Mouse (Mus musculus) neural tube, embryonic 12.5 days (tissue): ENCODE data around the gene Eri3. TPM values are rescaled to one million over a fixed set of nuclear protein-coding genes. Genes with fewer than 3 reads are reported as not detected.

ENCODE experiments used
- ATAC-seq: fragments of 200-750 bp; cut with Nextera tagmentation; 2 replicates; pipeline ENCODE4 v1.8.0; 2017; ENCODE audit warnings: low read depth, mild to moderate bottlenecking, moderate TSS enrichment, moderate library complexity; ENCODE audit not compliant: low FRiP score
- H3K27ac ChIP-seq: fragments of 300-500 bp; sonication (generic); 2 replicates; pipeline ENCODE4 v1.5.1; 2016
- H3K27me3 ChIP-seq: fragments of 300-500 bp; sonication (generic); replicated peaks from 2 replicates; pipeline ENCODE4 v1.6.1; 2016; ENCODE audit warnings: mild to moderate bottlenecking
- H3K36me3 ChIP-seq: fragments of 300-500 bp; sonication (generic); 2 replicates; pipeline ENCODE4 v1.6.1; 2016; ENCODE audit warnings: mild to moderate bottlenecking
- H3K4me1 ChIP-seq: fragments of 300-500 bp; sonication (generic); 2 replicates; pipeline ENCODE4 v1.6.1; 2016
- H3K4me2 ChIP-seq: fragments of 300-500 bp; sonication (generic); replicated peaks from 2 replicates; pipeline ENCODE4 v1.6.1; 2016; ENCODE audit warnings: mild to moderate bottlenecking
- H3K4me3 ChIP-seq: fragments of 300-500 bp; sonication (generic); 2 replicates; pipeline ENCODE4 v1.5.1; 2016
- H3K9ac ChIP-seq: fragments of 300-500 bp; sonication (generic); 2 replicates; pipeline ENCODE4 v1.6.1; 2016; ENCODE audit warnings: mild to moderate bottlenecking
- H3K9me3 ChIP-seq: fragments of 300-500 bp; sonication (generic); 2 replicates; pipeline ENCODE4 v1.6.1; 2016; ENCODE audit warnings: mild to moderate bottlenecking
- WGBS: fragments of 180-500 bp; shearing (Covaris S2); methylation state at CpG from one replicate; pipeline ENCODE4 v1.1.7; 2016; 5-methylcytosine and 5-hydroxymethylcytosine counted together
- polyA plus RNA-seq: library from polyadenylated mRNA; unstranded; fragments of >200 nt; fragmentation: Nextera tagmentation; extraction: Ambion mirVana; gene quantifications from 2 replicates; pipeline ENCODE4 v1.2.1, GENCODE M21; 2016

Eri3 gene
- polyA plus RNA-seq: 148 and 162 TPM in 2 replicates

GRCm38 (mm10) chr4:117550140-117550851 lies at the start of gene Eri3:
Gene Eri3 (plus strand): TSS chr4:117550365.
- H3K4me3 ChIP-seq: peak within 1 kb of the TSS; percentile 83
- no peaks in the 10 kb centered on the region for H3K9me3 ChIP-seq
- H3K9ac ChIP-seq: peak within 1 kb of the TSS; percentile 87
- H3K27me3 ChIP-seq: no peaks in the 10 kb centered on the region
- H3K4me2 ChIP-seq: peak within 1 kb of the TSS; percentile 90
- no peaks in the 10 kb centered on the region for H3K36me3 ChIP-seq
- peaks cover 15% of the 10 kb centered on the region for H3K4me1 ChIP-seq
- peak within 1 kb of the TSS; percentile 67 for H3K27ac ChIP-seq
- peak; percentile 99 for ATAC-seq
- WGBS: under 1% methylated on average over 53 of the region's 53 CpGs

GRCm38 (mm10) chr4:117518246-117518645 lies 31.9 kb upstream of the Eri3 start:
- Histone ChIP-seq H3K27ac (no peak overlapping the region), H3K9ac (no peak overlapping the region), H3K4me1 (no peaks in the 10 kb centered on the region), H3K9me3 (no peaks in the 10 kb centered on the region), H3K36me3 (no peaks in the 10 kb centered on the region), H3K4me3 (no peak overlapping the region), H3K4me2 (no peak overlapping the region), H3K27me3 (peaks cover 9% of the 10 kb centered on the region)
- 89% methylated on average over 4 of the region's 4 CpGs for WGBS
- ATAC-seq: no peak

GRCm38 (mm10) chr4:117521350-117521749 lies 28.8 kb upstream of the Eri3 start:
- 72% methylated on average over 2 of the region's 2 CpGs for WGBS

GRCm38 (mm10) chr4:117525990-117526389 lies 24.2 kb upstream of the Eri3 start:
- no peak overlapping the region for H3K27ac ChIP-seq
- H3K4me2 ChIP-seq: no peak overlapping the region
- H3K9ac ChIP-seq: no peak overlapping the region
- H3K36me3 ChIP-seq: no peaks in the 10 kb centered on the region
- peaks cover 44% of the 10 kb centered on the region for H3K27me3 ChIP-seq
- no peak for ATAC-seq
- 0 out of 2 replicates have a peak, but pooled peaks cover 3% of the 10 kb centered on the region for H3K4me1 ChIP-seq
- no peak overlapping the region for H3K4me3 ChIP-seq
- no peaks in the 10 kb centered on the region for H3K9me3 ChIP-seq
- 94% methylated on average over 5 of the region's 5 CpGs for WGBS

More at GRCm38 (mm10) chr4:117521350-117521749, 28.8 kb upstream of the Eri3 start:
- Histone ChIP-seq H3K4me2 (no peak overlapping the region), H3K4me1 (no peaks in the 10 kb centered on the region), H3K27ac (no peak overlapping the region), H3K9ac (no peak overlapping the region), H3K9me3 (no peaks in the 10 kb centered on the region), H3K27me3 (peaks cover 26% of the 10 kb centered on the region), H3K36me3 (no peaks in the 10 kb centered on the region), H3K4me3 (no peak overlapping the region)
- no peak for ATAC-seq

GRCm38 (mm10) chr4:117527116-117527899 lies 22.9 kb upstream of the Eri3 start:
- Histone ChIP-seq H3K9ac (no peak overlapping the region), H3K27ac (no peak overlapping the region), H3K9me3 (no peaks in the 10 kb centered on the region), H3K4me3 (no peak overlapping the region), H3K36me3 (no peaks in the 10 kb centered on the region), H3K27me3 (peaks cover 42% of the 10 kb centered on the region), H3K4me1 (0 out of 2 replicates have a peak, but pooled peaks cover 3% of the 10 kb centered on the region), H3K4me2 (no peak overlapping the region)
- 51% methylated on average over 9 of the region's 9 CpGs for WGBS
- no peak for ATAC-seq

- no peaks in the 10 kb centered on the region for H3K9me3 ChIP-seq
- no peak for ATAC-seq
- H3K27me3 ChIP-seq: peaks cover 38% of the 10 kb centered on the region
- H3K4me3 ChIP-seq: no peak overlapping the region
- H3K9ac ChIP-seq: no peak overlapping the region
- no peak overlapping the region for H3K4me2 ChIP-seq
- 0 out of 2 replicates have a peak, but pooled peaks cover 3% of the 10 kb centered on the region for H3K4me1 ChIP-seq
- no peak overlapping the region for H3K27ac ChIP-seq
- WGBS: 26% methylated on average over 1 of the region's 1 CpGs
- H3K36me3 ChIP-seq: no peaks in the 10 kb centered on the region
Observed at GRCm38 (mm10) chr4:117527952-117528351, 22.2 kb upstream of the Eri3 start.

GRCm38 (mm10) chr4:117529843-117530242 lies 20.3 kb upstream of the Eri3 start:
- Histone ChIP-seq H3K4me3 (no peak overlapping the region), H3K9ac (no peak overlapping the region), H3K36me3 (no peaks in the 10 kb centered on the region), H3K27ac (no peak overlapping the region), H3K4me1 (0 out of 2 replicates have a peak, but pooled peaks cover 3% of the 10 kb centered on the region), H3K27me3 (peaks cover 28% of the 10 kb centered on the region), H3K4me2 (no peak overlapping the region), H3K9me3 (no peaks in the 10 kb centered on the region)
- ATAC-seq: no peak
- 60% methylated on average over 4 of the region's 4 CpGs for WGBS

- Histone ChIP-seq H3K4me2 (no peak overlapping the region), H3K36me3 (no peaks in the 10 kb centered on the region), H3K4me1 (peaks cover 5% of the 10 kb centered on the region; the same call in 1 of the 2 replicates), H3K9ac (no peak overlapping the region), H3K4me3 (no peak overlapping the region), H3K9me3 (no peaks in the 10 kb centered on the region), H3K27me3 (peaks cover 16% of the 10 kb centered on the region; the same call in 1 of the 2 replicates), H3K27ac (no peak overlapping the region)
- no peak for ATAC-seq
- WGBS: 55% methylated on average over 9 of the region's 9 CpGs
Observed at GRCm38 (mm10) chr4:117535496-117536200, 14.5 kb upstream of the Eri3 start.

- WGBS: 84% methylated on average over 7 of the region's 7 CpGs
- H3K9ac ChIP-seq: no peak overlapping the region
Observed at GRCm38 (mm10) chr4:117537002-117537401, 13.2 kb upstream of the Eri3 start.

GRCm38 (mm10) chr4:117539329-117539980 lies 10.7 kb upstream of the Eri3 start:
- 64% methylated on average over 8 of the region's 8 CpGs for WGBS
- ATAC-seq: no peak
- Histone ChIP-seq H3K9me3 (no peaks in the 10 kb centered on the region), H3K27ac (no peak overlapping the region), H3K4me1 (peaks cover 5% of the 10 kb centered on the region; the same call in 1 of the 2 replicates), H3K27me3 (peaks cover 13% of the 10 kb centered on the region; the same call in 1 of the 2 replicates), H3K4me3 (no peak overlapping the region), H3K36me3 (no peaks in the 10 kb centered on the region), H3K9ac (no peak overlapping the region), H3K4me2 (no peak overlapping the region)

More at GRCm38 (mm10) chr4:117537002-117537401, 13.2 kb upstream of the Eri3 start:
- H3K4me3 ChIP-seq: no peak overlapping the region
- H3K27ac ChIP-seq: no peak overlapping the region
- H3K4me1 ChIP-seq: peaks cover 5% of the 10 kb centered on the region; the same call in 1 of the 2 replicates
- no peak overlapping the region for H3K4me2 ChIP-seq
- no peaks in the 10 kb centered on the region for H3K36me3 ChIP-seq
- no peaks in the 10 kb centered on the region for H3K9me3 ChIP-seq
- no peak for ATAC-seq
- H3K27me3 ChIP-seq: peaks cover 13% of the 10 kb centered on the region; the same call in 1 of the 2 replicates

- 40% methylated on average over 5 of the region's 5 CpGs for WGBS
- Histone ChIP-seq H3K27me3 (peaks cover 13% of the 10 kb centered on the region; the same call in 1 of the 2 replicates), H3K9ac (no peak overlapping the region), H3K27ac (no peak overlapping the region), H3K4me1 (peaks cover 5% of the 10 kb centered on the region; the same call in 1 of the 2 replicates), H3K36me3 (no peaks in the 10 kb centered on the region), H3K4me2 (no peak overlapping the region), H3K4me3 (no peak overlapping the region), H3K9me3 (no peaks in the 10 kb centered on the region)
- no peak for ATAC-seq
Observed at GRCm38 (mm10) chr4:117540571-117540970, 9.6 kb upstream of the Eri3 start.
